Mouse (Mus musculus) kidney, embryonic 14.5 days (tissue): ENCODE measurements at regions not wholly inside any gene's neighbourhood (a gene's known extent, or its start where the extent isn't known, plus 50 kb on each side); places are given as distances from the start of the nearest gene placed in this dataset.

Source experiments
- ATAC-seq: fragments of 200-750 bp; cut with Nextera tagmentation; 2 replicates; pipeline ENCODE4 v1.8.0; 2017; ENCODE audit warnings: moderate number of reproducible peaks, mild to moderate bottlenecking, moderate TSS enrichment, moderate library complexity; ENCODE audit not compliant: low FRiP score, low TSS enrichment
- H3K27ac ChIP-seq: fragments of 300-500 bp; sonication (generic); 2 replicates; pipeline ENCODE4 v1.5.1; 2014; ENCODE audit warnings: low read depth, mild to moderate bottlenecking, low read length, moderate library complexity, mixed read lengths
- H3K27me3 ChIP-seq: fragments of 300-500 bp; sonication (generic); 2 replicates; pipeline ENCODE4 v1.6.1; 2014; ENCODE audit warnings: mild to moderate bottlenecking, low read length; ENCODE audit not compliant: control insufficient read depth, insufficient read depth
- H3K36me3 ChIP-seq: fragments of 300-500 bp; sonication (generic); 2 replicates; pipeline ENCODE4 v1.6.1; 2014; ENCODE audit warnings: low read length, mixed read lengths; ENCODE audit not compliant: control insufficient read depth, insufficient read depth
- H3K4me1 ChIP-seq: fragments of 300-500 bp; sonication (generic); 2 replicates; pipeline ENCODE4 v1.6.1; 2014; ENCODE audit warnings: low read length, mixed read lengths; ENCODE audit not compliant: control insufficient read depth, insufficient read depth
- H3K4me2 ChIP-seq: fragments of 300-500 bp; sonication (generic); replicated peaks from 2 replicates; pipeline ENCODE4 v1.6.1; 2014; ENCODE audit warnings: low read depth, mild to moderate bottlenecking, low read length
- H3K4me3 ChIP-seq: fragments of 300-500 bp; sonication (generic); 2 replicates; pipeline ENCODE4 v1.5.1; 2014; ENCODE audit warnings: mild to moderate bottlenecking, low read length
- H3K9ac ChIP-seq: fragments of 300-500 bp; sonication (generic); 2 replicates; pipeline ENCODE4 v1.6.1; 2014; ENCODE audit warnings: low read depth, mild to moderate bottlenecking, low read length, moderate library complexity
- H3K9me3 ChIP-seq: fragments of 300-500 bp; sonication (generic); 2 replicates; pipeline ENCODE4 v1.6.1; 2016; ENCODE audit warnings: low read length; ENCODE audit not compliant: control insufficient read depth
- WGBS: fragments of 180-500 bp; shearing (Covaris S2); extraction: QIAGEN DNeasy Blood & Tissue Kit; methylation state at CpG from one replicate; pipeline ENCODE4 v1.1.7; 2014; 5-methylcytosine and 5-hydroxymethylcytosine counted together

- WGBS, result 63% methylated on average over 1 of the region's 1 CpGs
- no peak overlapping the region for H3K9ac ChIP-seq
- no peak for ATAC-seq
- H3K4me3 ChIP-seq, result no peak overlapping the region
- H3K27me3 ChIP-seq, result no peaks in the 10 kb centered on the region
- no peaks in the 10 kb centered on the region for H3K36me3 ChIP-seq
- H3K27ac ChIP-seq, result no peak overlapping the region
- H3K4me1 ChIP-seq, result no peaks in the 10 kb centered on the region
- H3K4me2 ChIP-seq, result no peak overlapping the region
- no peaks in the 10 kb centered on the region for H3K9me3 ChIP-seq
Observed at GRCm38 (mm10) chr11:18821384-18821783, 197.4 kb downstream of the Meis1 start.

- 91% methylated on average over 3 of the region's 3 CpGs for WGBS
- Histone ChIP-seq H3K4me3 (no peak overlapping the region), H3K27me3 (no peaks in the 10 kb centered on the region), H3K4me2 (no peak overlapping the region), H3K36me3 (no peaks in the 10 kb centered on the region), H3K9ac (no peak overlapping the region), H3K27ac (no peak overlapping the region), H3K4me1 (no peaks in the 10 kb centered on the region), H3K9me3 (no peaks in the 10 kb centered on the region)
- no peak for ATAC-seq
Observed at GRCm38 (mm10) chr11:18814110-18814509, 204.7 kb downstream of the Meis1 start.

- H3K36me3 ChIP-seq, result no peaks in the 10 kb centered on the region
- H3K4me1 ChIP-seq, result 0 out of 2 replicates have a peak, but pooled peaks cover 4% of the 10 kb centered on the region
- no peaks in the 10 kb centered on the region for H3K9me3 ChIP-seq
- ATAC-seq, result no peak
- no peaks in the 10 kb centered on the region for H3K27me3 ChIP-seq
- 95% methylated on average over 3 of the region's 3 CpGs for WGBS
- no peak overlapping the region for H3K9ac ChIP-seq
- H3K4me2 ChIP-seq, result no peak overlapping the region
- H3K4me3 ChIP-seq, result no peak overlapping the region
- no peak overlapping the region for H3K27ac ChIP-seq
Observed at GRCm38 (mm10) chr11:18767479-18767878, 251.3 kb downstream of the Meis1 start.

GRCm38 (mm10) chr11:18766458-18767016, 252.2 kb downstream of the Meis1 start:
- no peak overlapping the region for H3K4me2 ChIP-seq
- ATAC-seq, result no peak
- H3K27ac ChIP-seq, result no peak overlapping the region
- no peak overlapping the region for H3K4me3 ChIP-seq
- 58% methylated on average over 6 of the region's 6 CpGs for WGBS
- H3K9me3 ChIP-seq, result no peaks in the 10 kb centered on the region
- H3K9ac ChIP-seq, result no peak overlapping the region
- 0 out of 2 replicates have a peak, but pooled peaks cover 4% of the 10 kb centered on the region for H3K4me1 ChIP-seq
- H3K27me3 ChIP-seq, result no peaks in the 10 kb centered on the region
- H3K36me3 ChIP-seq, result no peaks in the 10 kb centered on the region

GRCm38 (mm10) chr11:18758591-18759074, 260.2 kb downstream of the Meis1 start:
- Histone ChIP-seq H3K27me3 (no peaks in the 10 kb centered on the region), H3K9ac (no peak overlapping the region), H3K9me3 (no peaks in the 10 kb centered on the region), H3K27ac (no peak overlapping the region), H3K4me3 (no peak overlapping the region), H3K4me2 (no peak overlapping the region), H3K4me1 (peaks cover 12% of the 10 kb centered on the region; the same call in 1 of the 2 replicates), H3K36me3 (no peaks in the 10 kb centered on the region)
- 49% methylated on average over 6 of the region's 6 CpGs for whole genome bisulfite sequencing
- ATAC-seq, result no peak

- H3K27me3 ChIP-seq, result no peaks in the 10 kb centered on the region
- no peak overlapping the region for H3K27ac ChIP-seq
- no peaks in the 10 kb centered on the region for H3K36me3 ChIP-seq
- ATAC-seq, result no peak
- 34% methylated on average over 1 of the region's 1 CpGs for WGBS
- no peaks in the 10 kb centered on the region for H3K9me3 ChIP-seq
- no peak overlapping the region for H3K4me3 ChIP-seq
- peaks cover 12% of the 10 kb centered on the region; the same call in 1 of the 2 replicates for H3K4me1 ChIP-seq
- no peak overlapping the region for H3K4me2 ChIP-seq
- H3K9ac ChIP-seq, result no peak overlapping the region
Observed at GRCm38 (mm10) chr11:18756576-18756975, 262.2 kb downstream of the Meis1 start.

GRCm38 (mm10) chr11:18754732-18755525, 263.9 kb downstream of the Meis1 start:
- no peaks in the 10 kb centered on the region for H3K27me3 ChIP-seq
- WGBS, result 43% methylated on average over 9 of the region's 9 CpGs
- no peak for ATAC-seq

GRCm38 (mm10) chr11:18753856-18754255, 264.9 kb downstream of the Meis1 start:
- Histone ChIP-seq H3K27me3 (no peaks in the 10 kb centered on the region), H3K27ac (peak overlapping the region; percentile 87; the same call in 1 of the 2 replicates), H3K9ac (peak overlapping the region; percentile 31; the same call in 1 of the 2 replicates), H3K4me3 (no peak overlapping the region), H3K36me3 (no peaks in the 10 kb centered on the region), H3K9me3 (no peaks in the 10 kb centered on the region), H3K4me1 (peaks cover 21% of the 10 kb centered on the region), H3K4me2 (peak overlapping the region; percentile 27)
- 0 out of 2 replicates have a peak, but pooled peaks have one; percentile 53 for ATAC-seq
- 6% methylated on average over 9 of the region's 9 CpGs for WGBS

More at GRCm38 (mm10) chr11:18754732-18755525, 263.9 kb downstream of the Meis1 start:
- H3K4me3 ChIP-seq, result no peak overlapping the region
- peak overlapping the region; percentile 47; the same call in 1 of the 2 replicates for H3K9ac ChIP-seq
- no peaks in the 10 kb centered on the region for H3K36me3 ChIP-seq
- peaks cover 12% of the 10 kb centered on the region; the same call in 1 of the 2 replicates for H3K4me1 ChIP-seq
- peak overlapping the region; percentile 27 for H3K4me2 ChIP-seq
- H3K27ac ChIP-seq, result peak overlapping the region; percentile 87
- no peaks in the 10 kb centered on the region for H3K9me3 ChIP-seq

GRCm38 (mm10) chr11:18753246-18753645, 265.5 kb downstream of the Meis1 start:
- Histone ChIP-seq H3K27ac (no peak overlapping the region), H3K4me1 (peaks cover 27% of the 10 kb centered on the region), H3K4me2 (no peak overlapping the region), H3K4me3 (no peak overlapping the region), H3K27me3 (no peaks in the 10 kb centered on the region), H3K9ac (no peak overlapping the region), H3K9me3 (no peaks in the 10 kb centered on the region), H3K36me3 (no peaks in the 10 kb centered on the region)
- WGBS, result 42% methylated on average over 1 of the region's 1 CpGs
- ATAC-seq, result no peak
